Mouse (Mus musculus) ES-Bruce4 (cell line): ENCODE data around the gene Ercc6l.

ENCODE experiments used
- EP300 ChIP-seq: IDR thresholded peaks from 2 replicates; pipeline ENCODE4 v1.6.1; 2011; ENCODE audit warnings: low read depth, low read length; ENCODE audit not compliant: insufficient read depth
- POLR2A ChIP-seq: IDR thresholded peaks from one replicate; pipeline ENCODE4 v1.8.1; 2011; ENCODE audit warnings: low read length; ENCODE audit not compliant: insufficient read depth

- TF ChIP-seq POLR2A (no peak), EP300 (no peak)
Measured at GRCm38 (mm10) chrX:102166986-102167385, 10.1 kb upstream of the Ercc6l start.
